Mouse (Mus musculus) kidney, embryonic 16.5 days (tissue): ENCODE data around the gene Nprl2. TPM values are rescaled to one million over a fixed set of nuclear protein-coding genes. Genes with fewer than 3 reads are reported as not detected.
A peak's percentile ranks its signal among the peaks of the same experiment; 100 is the strongest.
"Not testable (repeated sequence)": the region's sequence is repeated elsewhere in the genome, so short reads cannot be mapped to it uniquely, and the experiment has no call there.

Experiments used
- ATAC-seq: fragments of 200-750 bp; cut with Nextera tagmentation; 2 replicates; pipeline ENCODE4 v1.8.0; 2017; ENCODE audit warnings: moderate TSS enrichment; ENCODE audit not compliant: low FRiP score, low TSS enrichment
- H3K27ac ChIP-seq: fragments of 300-500 bp; sonication (generic); 2 replicates; pipeline ENCODE4 v1.5.1; 2014; ENCODE audit warnings: low read length
- H3K27me3 ChIP-seq: fragments of 300-500 bp; sonication (generic); 2 replicates; pipeline ENCODE4 v1.6.1; 2014; ENCODE audit warnings: low read length, control low read depth, mixed read lengths; ENCODE audit not compliant: insufficient read depth
- H3K36me3 ChIP-seq: fragments of 300-500 bp; sonication (generic); 2 replicates; pipeline ENCODE4 v1.6.1; 2014; ENCODE audit warnings: low read length, control low read depth, mixed read lengths; ENCODE audit not compliant: insufficient read depth
- H3K4me1 ChIP-seq: fragments of 300-500 bp; sonication (generic); 2 replicates; pipeline ENCODE4 v1.6.1; 2014; ENCODE audit warnings: low read length, control low read depth, mixed read lengths; ENCODE audit not compliant: insufficient read depth
- H3K4me2 ChIP-seq: fragments of 300-500 bp; sonication (generic); replicated peaks from 2 replicates; pipeline ENCODE4 v1.6.1; 2014; ENCODE audit warnings: low read depth, low read length
- H3K4me3 ChIP-seq: fragments of 300-500 bp; sonication (generic); 2 replicates; pipeline ENCODE4 v1.5.1; 2014; ENCODE audit warnings: mild to moderate bottlenecking, low read length
- H3K9ac ChIP-seq: fragments of 300-500 bp; sonication (generic); replicated peaks from 2 replicates; pipeline ENCODE4 v1.6.1; 2014; ENCODE audit warnings: low read length
- H3K9me3 ChIP-seq: fragments of 300-500 bp; sonication (generic); 2 replicates; pipeline ENCODE4 v1.6.1; 2016; ENCODE audit warnings: low read length, control low read depth
- WGBS: fragments of 180-500 bp; shearing (Covaris S2); extraction: QIAGEN DNeasy Blood & Tissue Kit; methylation state at CpG from one replicate; pipeline ENCODE4 v1.1.7; 2014; 5-methylcytosine and 5-hydroxymethylcytosine counted together
- polyA plus RNA-seq: library from polyadenylated mRNA; unstranded; fragments of >200 nt; fragmentation: Nextera tagmentation; extraction: Ambion mirVana; gene quantifications from 2 replicates; pipeline ENCODE4 v1.2.1, GENCODE M21; 2015

Gene Nprl2
- polyA plus RNA-seq, 1 experiment from 2014 or later: 59.0 TPM

DNA sequence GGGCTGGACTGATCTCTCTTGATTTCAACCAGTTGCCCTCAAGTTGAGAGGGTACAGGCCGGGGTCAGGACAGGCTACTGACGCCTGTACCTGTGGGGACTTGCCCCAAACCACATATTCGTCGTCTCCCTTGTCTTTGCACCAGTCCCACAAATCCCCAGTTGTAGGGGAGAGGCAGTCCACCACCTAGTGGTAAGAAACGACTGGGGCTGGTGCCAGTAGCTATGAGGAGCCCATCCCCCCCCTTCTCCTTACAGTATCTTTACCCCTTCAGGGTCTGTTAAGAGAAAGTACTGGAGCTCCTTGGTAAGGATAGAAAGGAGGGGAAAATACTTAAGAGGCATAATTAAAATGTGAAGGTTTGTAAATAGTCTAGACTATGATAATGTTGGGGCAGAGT, 23.5 kb downstream of the Nprl2 start:
- H3K4me2 ChIP-seq: peak overlapping the region; percentile 26
- H3K9me3 ChIP-seq, H3K27ac ChIP-seq, ATAC-seq, H3K27me3 ChIP-seq: not testable (repeated sequence)
- peaks cover 48% of the 10 kb centered on the region for H3K4me1 ChIP-seq
- H3K36me3 ChIP-seq: peaks cover 27% of the 10 kb centered on the region
- H3K9ac ChIP-seq: 0 out of 2 replicates have a peak overlapping the region, but pooled peaks have one; percentile 33
- 53% methylated on average over 5 of the region's 5 CpGs for WGBS
- peak overlapping the region; percentile 22; the same call in 1 of the 2 replicates for H3K4me3 ChIP-seq

DNA sequence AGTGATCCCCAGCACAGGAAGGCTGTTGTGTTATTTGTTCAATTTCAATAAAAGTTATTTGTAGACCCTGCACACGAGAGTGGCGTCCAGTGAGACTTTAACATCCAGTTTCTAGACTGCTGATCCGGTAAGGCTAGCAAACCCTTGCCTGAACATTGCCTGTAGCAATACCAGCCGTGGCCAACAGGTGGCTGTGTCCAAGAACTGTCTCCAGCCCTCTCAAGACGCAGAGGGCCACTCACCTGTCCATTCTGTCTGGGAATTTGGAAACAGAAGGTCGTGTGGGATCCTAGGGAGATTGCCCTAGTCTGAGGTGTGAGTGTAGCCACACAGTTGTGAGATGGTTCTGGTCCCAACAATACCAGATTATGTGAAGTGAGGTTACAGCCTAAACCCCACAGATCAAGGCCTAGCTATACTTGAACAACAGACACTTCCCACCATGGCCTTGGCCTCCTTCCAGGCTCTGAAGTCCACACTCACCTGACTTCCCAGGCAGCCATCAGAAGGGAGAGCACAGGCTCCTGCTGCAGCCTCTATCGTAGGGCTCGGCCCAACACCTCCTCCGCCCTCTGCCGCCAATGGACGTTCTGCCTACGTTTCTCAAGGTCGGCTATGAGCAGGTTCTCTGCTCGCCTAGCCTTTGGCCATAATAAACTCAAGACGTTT, 24.1 kb downstream of the Nprl2 start:
- H3K4me3 ChIP-seq: peak overlapping the region; percentile 22
- H3K27ac ChIP-seq: peak overlapping the region; percentile 96
- H3K9ac ChIP-seq: peak overlapping the region; percentile 29; the same call in 1 of the 2 replicates
- H3K4me2 ChIP-seq: peak overlapping the region; percentile 58
- H3K9me3 ChIP-seq: no peaks in the 10 kb centered on the region
- H3K4me1 ChIP-seq: peaks cover 54% of the 10 kb centered on the region
- no peaks in the 10 kb centered on the region for H3K27me3 ChIP-seq
- peaks cover 27% of the 10 kb centered on the region for H3K36me3 ChIP-seq
- WGBS: 54% methylated on average over 15 of the region's 15 CpGs
- no peak for ATAC-seq

DNA sequence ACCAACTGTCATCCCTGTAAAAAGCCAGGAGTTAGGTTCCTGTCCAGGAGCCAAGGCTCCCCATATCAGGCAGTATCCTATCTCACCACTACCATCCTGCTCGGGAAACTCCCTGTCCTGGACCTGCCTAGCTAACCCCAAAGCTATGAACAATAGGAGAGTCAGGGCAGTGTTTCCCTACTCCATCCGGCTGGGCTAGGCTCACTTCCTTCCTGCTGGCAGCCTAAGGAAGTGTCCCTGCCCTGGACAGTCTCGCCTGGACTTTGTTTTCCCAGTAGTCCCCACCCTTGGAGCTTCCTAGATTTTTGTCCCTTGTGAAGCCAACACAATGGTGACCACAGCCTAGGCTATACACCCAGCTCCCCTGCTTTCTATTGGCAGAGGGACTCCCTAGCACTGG, 24.8 kb downstream of the Nprl2 start:
- peaks cover 58% of the 10 kb centered on the region for H3K4me1 ChIP-seq
- ATAC-seq: peak; percentile 32
- peak overlapping the region; percentile 96 for H3K27ac ChIP-seq
- H3K9me3 ChIP-seq: no peaks in the 10 kb centered on the region
- H3K4me2 ChIP-seq: peak overlapping the region; percentile 58
- H3K36me3 ChIP-seq: peaks cover 27% of the 10 kb centered on the region
- H3K27me3 ChIP-seq: no peaks in the 10 kb centered on the region
- H3K4me3 ChIP-seq: no peak overlapping the region
- peak overlapping the region; percentile 29; the same call in 1 of the 2 replicates for H3K9ac ChIP-seq
- 65% methylated on average over 3 of the region's 3 CpGs for whole genome bisulfite sequencing

DNA sequence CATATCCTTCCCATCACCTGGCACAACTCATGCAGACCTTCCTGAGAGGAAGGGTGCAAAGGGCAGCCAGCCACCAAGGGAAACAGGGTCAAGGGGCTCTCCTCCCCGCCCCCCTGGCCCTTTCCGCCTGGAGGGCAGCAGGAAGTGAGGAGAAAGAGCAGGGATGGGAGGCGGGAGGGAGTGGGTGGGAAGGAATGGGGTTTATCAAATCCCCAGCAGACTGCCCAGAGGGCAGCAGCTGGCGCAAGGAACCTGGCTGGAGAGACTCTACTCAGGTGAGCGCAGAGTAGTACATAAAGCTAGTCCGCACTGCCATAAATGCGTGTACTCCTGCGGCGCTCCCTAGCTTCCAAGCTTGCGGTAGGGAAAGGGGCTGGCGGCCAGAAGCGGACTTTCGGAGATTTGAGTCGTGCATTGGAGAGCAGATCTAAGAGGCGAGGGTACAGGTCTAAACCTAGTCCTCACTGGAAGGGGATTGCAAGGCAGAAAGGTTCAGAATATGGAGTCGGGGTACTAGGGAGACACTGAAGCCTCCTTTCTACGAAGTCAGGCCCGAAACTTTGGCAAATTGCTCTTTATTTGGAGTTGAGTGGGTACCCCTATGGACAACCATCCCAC, 25.8 kb downstream of the Nprl2 start, which contains the start of gene Hyal2:
TSS of gene Hyal2 (plus strand) at position 244 of the 618 bp plus-strand sequence.
- 6% methylated on average over 18 of the region's 18 CpGs for WGBS
- peak within 1 kb of the TSS; percentile 85 for H3K9ac ChIP-seq
- H3K9me3 ChIP-seq: no peaks in the 10 kb centered on the region
- H3K36me3 ChIP-seq: peaks cover 32% of the 10 kb centered on the region
- ATAC-seq: no peak
- peak within 1 kb of the TSS; percentile 96 for H3K27ac ChIP-seq
- peak within 1 kb of the TSS; percentile 87 for H3K4me3 ChIP-seq
- H3K4me1 ChIP-seq: peaks cover 54% of the 10 kb centered on the region
- peak within 1 kb of the TSS; percentile 58 for H3K4me2 ChIP-seq
- H3K27me3 ChIP-seq: no peaks in the 10 kb centered on the region

DNA sequence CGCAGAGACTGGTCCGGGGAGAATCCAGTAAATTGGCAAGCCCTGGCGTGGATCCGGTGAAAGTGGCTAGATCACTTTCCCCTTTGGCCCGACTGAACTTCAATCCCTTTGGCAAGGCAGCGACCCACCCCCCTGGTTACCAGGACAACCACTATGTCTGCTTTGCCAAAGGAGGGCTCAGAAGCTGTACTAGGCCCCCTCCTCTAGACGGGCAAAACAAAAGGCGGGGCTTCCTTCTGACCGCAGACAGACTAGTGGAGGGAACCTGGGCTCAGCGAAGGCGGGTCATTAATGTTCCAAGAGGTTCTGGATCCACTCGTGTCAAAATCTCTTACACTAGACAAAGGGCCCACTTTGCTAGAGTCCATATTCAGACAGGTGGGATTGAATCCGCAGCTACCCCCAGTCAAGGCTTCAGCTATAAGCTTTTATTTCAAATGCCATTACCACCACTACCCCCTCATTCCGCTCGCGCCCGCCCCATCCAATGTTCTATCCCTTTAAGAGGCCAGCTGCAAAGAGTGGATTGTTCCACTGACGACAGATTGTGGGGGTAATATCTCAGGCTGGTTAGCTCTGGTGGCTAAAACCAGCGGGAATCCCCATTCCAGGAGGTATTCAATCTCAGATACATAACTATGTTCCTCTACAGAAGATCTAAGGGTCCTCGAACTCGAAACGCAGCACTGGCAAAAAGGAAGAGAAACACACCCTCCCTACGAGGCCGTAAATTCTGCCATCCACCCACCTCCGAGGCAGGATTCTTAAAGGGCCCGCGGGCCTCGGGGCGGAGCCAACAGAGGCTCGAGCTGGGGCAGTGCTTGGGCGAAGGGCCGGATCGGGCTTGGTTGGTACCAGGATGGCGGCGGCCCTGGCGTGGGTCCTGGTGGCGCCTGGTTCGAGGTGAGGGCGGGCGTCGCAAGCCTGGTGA, 26.6 kb downstream of the Nprl2 start:
- H3K4me1 ChIP-seq: peaks cover 52% of the 10 kb centered on the region
- peaks cover 39% of the 10 kb centered on the region for H3K36me3 ChIP-seq
- H3K27ac ChIP-seq: peak overlapping the region; percentile 96

DNA sequence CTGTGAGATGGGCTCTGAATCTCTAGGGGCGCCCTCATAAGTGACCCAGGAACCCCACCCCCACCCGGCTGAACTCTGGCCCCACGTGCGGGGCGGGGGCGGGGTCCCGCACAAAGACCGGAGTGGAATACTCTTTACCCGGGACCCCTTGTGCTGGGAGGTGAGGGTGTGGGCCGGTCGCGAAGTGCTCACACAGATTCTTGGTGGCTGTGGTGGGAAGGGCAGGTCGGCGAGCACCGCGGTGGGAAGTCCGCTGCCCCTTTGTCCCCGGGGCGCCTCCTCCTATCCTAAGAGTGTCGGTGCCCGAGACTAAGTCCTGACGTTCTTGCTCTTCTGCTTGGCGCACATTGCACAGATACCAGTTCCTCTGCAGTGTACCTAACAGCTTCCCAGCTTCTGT, 27.2 kb downstream of the Nprl2 start:
- peaks cover 43% of the 10 kb centered on the region for H3K36me3 ChIP-seq
- peak overlapping the region; percentile 96 for H3K27ac ChIP-seq
- H3K4me1 ChIP-seq: peaks cover 45% of the 10 kb centered on the region
- ATAC-seq: no peak; the same call in none of the 2 replicates
- WGBS: 1% methylated on average over 23 of the region's 23 CpGs
- H3K9me3 ChIP-seq: no peaks in the 10 kb centered on the region
- H3K4me3 ChIP-seq: peak overlapping the region; percentile 87
- no peaks in the 10 kb centered on the region for H3K27me3 ChIP-seq
- H3K9ac ChIP-seq: peak overlapping the region; percentile 85
- peak overlapping the region; percentile 58 for H3K4me2 ChIP-seq

More for the DNA sequence above, 26.6 kb downstream of the Nprl2 start:
- WGBS: under 1% methylated on average over 41 of the region's 41 CpGs
- H3K27me3 ChIP-seq: no peaks in the 10 kb centered on the region
- ATAC-seq: peak; percentile 80
- peak overlapping the region; percentile 87 for H3K4me3 ChIP-seq
- H3K4me2 ChIP-seq: peak overlapping the region; percentile 58
- peak overlapping the region; percentile 85 for H3K9ac ChIP-seq
- no peaks in the 10 kb centered on the region for H3K9me3 ChIP-seq

DNA sequence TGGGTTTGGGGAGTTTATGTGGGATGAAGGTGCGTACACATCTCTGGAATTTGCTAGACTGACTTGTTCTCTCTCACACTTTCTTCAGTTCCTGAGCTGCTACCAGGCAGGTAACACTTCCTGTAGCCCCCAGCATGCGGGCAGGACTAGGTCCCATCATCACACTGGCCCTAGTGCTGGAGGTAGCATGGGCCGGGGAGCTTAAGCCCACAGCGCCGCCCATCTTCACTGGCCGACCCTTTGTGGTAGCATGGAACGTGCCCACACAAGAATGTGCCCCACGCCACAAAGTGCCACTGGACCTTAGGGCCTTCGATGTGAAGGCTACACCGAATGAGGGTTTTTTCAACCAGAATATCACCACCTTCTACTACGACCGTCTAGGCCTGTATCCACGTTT, 28.0 kb downstream of the Nprl2 start:
- Histone ChIP-seq H3K27me3 (no peaks in the 10 kb centered on the region), H3K4me3 (peak overlapping the region; percentile 87), H3K36me3 (peaks cover 43% of the 10 kb centered on the region), H3K9me3 (no peaks in the 10 kb centered on the region), H3K27ac (peak overlapping the region; percentile 96; the same call in 1 of the 2 replicates), H3K4me2 (peak overlapping the region; percentile 58), H3K9ac (peak overlapping the region; percentile 85), H3K4me1 (peaks cover 39% of the 10 kb centered on the region)
- ATAC-seq: no peak
- WGBS: 34% methylated on average over 13 of the region's 13 CpGs

DNA sequence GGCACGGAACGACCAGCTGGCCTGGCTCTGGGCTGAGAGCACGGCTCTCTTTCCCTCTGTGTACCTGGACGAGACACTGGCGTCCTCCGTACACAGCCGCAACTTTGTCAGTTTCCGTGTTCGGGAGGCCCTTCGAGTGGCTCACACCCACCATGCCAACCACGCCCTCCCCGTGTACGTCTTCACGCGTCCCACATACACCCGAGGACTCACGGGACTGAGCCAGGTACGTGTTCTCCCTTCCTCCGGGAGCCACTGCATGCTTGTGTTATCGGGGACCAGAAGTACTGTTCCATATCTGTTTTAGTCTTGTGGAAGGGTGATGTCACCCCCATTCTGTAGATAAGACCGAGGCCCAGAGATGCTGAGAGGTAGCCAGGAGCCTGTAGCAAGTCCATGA, 28.8 kb downstream of the Nprl2 start:
- WGBS: 89% methylated on average over 21 of the region's 21 CpGs
- Histone ChIP-seq H3K4me1 (peaks cover 43% of the 10 kb centered on the region), H3K4me2 (peak overlapping the region; percentile 58), H3K4me3 (peak overlapping the region; percentile 87), H3K36me3 (peaks cover 42% of the 10 kb centered on the region), H3K27ac (no peak overlapping the region), H3K9ac (peak overlapping the region; percentile 85), H3K9me3 (no peaks in the 10 kb centered on the region), H3K27me3 (no peaks in the 10 kb centered on the region)
- ATAC-seq: no peak

DNA sequence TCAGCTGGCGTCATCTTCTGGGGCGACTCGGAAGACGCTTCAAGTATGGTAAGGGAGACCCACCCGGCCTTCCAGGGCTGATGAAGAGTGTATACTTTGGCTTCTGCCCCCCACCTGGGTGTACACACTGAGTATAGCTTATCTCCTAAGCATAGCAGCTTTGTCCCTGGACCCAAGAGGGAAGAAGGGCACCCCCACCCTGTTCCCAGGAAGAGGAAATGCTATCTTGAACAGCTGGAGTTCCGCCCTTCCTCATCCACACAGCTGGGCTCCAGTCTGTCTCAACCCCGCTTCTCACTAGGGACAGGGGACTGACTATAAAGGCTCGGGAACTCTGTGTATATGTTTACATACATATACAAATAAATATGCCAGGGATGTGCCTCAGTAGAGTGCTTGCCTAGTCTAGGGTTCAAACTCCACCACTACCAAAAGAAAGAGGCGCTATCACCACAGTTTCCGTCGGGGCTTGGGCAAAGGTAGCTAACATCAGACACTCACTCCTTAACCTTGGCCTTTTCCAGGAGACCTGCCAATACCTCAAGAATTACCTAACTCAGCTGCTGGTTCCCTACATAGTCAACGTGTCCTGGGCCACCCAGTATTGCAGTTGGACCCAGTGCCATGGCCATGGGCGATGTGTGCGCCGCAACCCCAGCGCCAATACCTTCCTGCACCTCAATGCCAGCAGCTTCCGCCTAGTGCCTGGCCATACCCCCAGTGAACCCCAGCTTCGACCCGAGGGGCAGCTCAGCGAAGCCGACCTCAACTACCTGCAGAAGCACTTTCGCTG, 29.7 kb downstream of the Nprl2 start:
- 90% methylated on average over 22 of the region's 22 CpGs for WGBS

More for the DNA sequence above, 29.7 kb downstream of the Nprl2 start:
- H3K9me3 ChIP-seq: no peaks in the 10 kb centered on the region
- no peak for ATAC-seq
- H3K36me3 ChIP-seq: peaks cover 42% of the 10 kb centered on the region
- H3K4me3 ChIP-seq: 0 out of 2 replicates have a peak overlapping the region, but pooled peaks have one; percentile 2
- peaks cover 47% of the 10 kb centered on the region for H3K4me1 ChIP-seq
- H3K9ac ChIP-seq: no peak overlapping the region
- H3K27ac ChIP-seq: no peak overlapping the region
- H3K4me2 ChIP-seq: peak overlapping the region; percentile 58
- H3K27me3 ChIP-seq: no peaks in the 10 kb centered on the region
